Mouse (Mus musculus): ENCODE results near the gene Trim40. TPM values are rescaled to one million over a fixed set of nuclear protein-coding genes. Genes with fewer than 3 reads are reported as not detected.

Gene Trim40
- polyA plus RNA-seq, 1 experiment from 2014 or later = not detected

- TF ChIP-seq CTCF (IDR thresholded peaks at IDR 0.05; ENCODE audit: low read depth) = no peak
- no peaks in the 10 kb centered on the region for H3K9me3 ChIP-seq (replicated peaks; ENCODE audit: low read length)
- no peaks in the 10 kb centered on the region for H3K36me3 ChIP-seq (ENCODE audit: insufficient read depth, low read length)
- no peak overlapping the region for H3K27ac ChIP-seq
- no peak for ATAC-seq (replicated peaks; ENCODE audit: low FRiP score, low read depth)
- WGBS = 44% methylated on average over 4 of the region's 4 CpGs
- no peaks in the 10 kb centered on the region for H3K27me3 ChIP-seq (ENCODE audit: insufficient read depth, low read length)
- H3K4me2 ChIP-seq (ENCODE audit: low read length) = no peak overlapping the region
- no peak overlapping the region for H3K4me3 ChIP-seq (replicated peaks; ENCODE audit: low read depth, low read length)
- H3K4me1 ChIP-seq (replicated peaks; ENCODE audit: insufficient read depth, low read length) = no peaks in the 10 kb centered on the region
- H3K9ac ChIP-seq (ENCODE audit: low read depth, low read length) = no peak overlapping the region
- no peak for DNase-seq (ENCODE audit: low spot score)
Measured at GRCm38 (mm10) chr17:36874636-36875035, 15.3 kb downstream of the Trim40 start.

DNA sequence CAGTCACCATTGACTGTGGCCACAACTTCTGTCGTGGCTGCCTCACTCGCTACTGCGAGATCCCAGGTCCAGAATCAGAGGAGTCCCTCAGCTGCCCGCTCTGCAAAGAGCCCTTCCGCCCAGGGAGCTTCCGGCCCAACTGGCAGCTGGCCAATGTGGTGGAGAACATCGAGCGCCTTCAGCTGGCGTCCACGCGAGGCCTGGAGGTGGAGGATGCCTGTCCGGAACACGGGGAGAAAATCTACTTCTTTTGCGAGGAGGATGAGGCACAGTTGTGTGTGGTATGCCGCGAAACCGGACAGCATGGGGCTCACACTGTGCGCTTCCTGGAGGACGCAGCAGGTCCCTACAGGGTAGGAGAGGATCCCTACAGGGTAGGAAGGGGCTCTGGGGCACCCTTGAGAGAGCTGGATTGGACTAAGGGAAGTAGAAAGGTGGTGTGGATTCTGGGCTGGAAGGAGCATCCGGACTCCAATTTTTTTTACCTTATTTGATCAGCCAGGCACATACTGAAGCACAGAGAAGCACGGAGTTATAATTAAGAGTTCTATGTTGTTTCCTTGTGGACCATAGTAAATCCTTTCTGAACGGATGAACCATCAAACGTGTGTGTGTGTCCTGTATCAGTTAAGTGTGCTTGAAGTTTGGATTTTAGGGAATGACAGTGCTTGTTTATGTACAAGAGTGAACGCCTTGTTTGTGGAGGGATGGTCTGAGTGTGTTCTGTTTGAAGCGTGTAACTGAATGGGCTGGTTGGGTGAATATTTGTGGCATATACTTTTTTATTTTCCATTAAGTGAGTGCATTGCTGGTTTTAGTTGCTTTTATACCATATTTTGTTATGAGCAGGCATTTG is 19.7 kb downstream of the Trim40 start:
- Histone ChIP-seq H3K4me1 (replicated peaks; ENCODE audit: insufficient read depth, low read length) (no peaks in the 10 kb centered on the region), H3K27ac (no peak overlapping the region), H3K9me3 (replicated peaks; ENCODE audit: low read length) (no peaks in the 10 kb centered on the region), H3K9ac (ENCODE audit: low read depth, low read length) (no peak overlapping the region), H3K27me3 (ENCODE audit: insufficient read depth, low read length) (0 out of 2 replicates have a peak, but pooled peaks cover 5% of the 10 kb centered on the region), H3K4me2 (ENCODE audit: low read length) (no peak overlapping the region), H3K36me3 (ENCODE audit: insufficient read depth, low read length) (no peaks in the 10 kb centered on the region), H3K4me3 (replicated peaks; ENCODE audit: low read depth, low read length) (no peak overlapping the region)
- 74% methylated on average over 25 of the region's 25 CpGs for WGBS
- no peak for DNase-seq (ENCODE audit: low spot score)
- TF ChIP-seq CTCF (IDR thresholded peaks at IDR 0.05; ENCODE audit: low read depth) = no peak
- ATAC-seq (replicated peaks; ENCODE audit: low FRiP score, low read depth) = no peak

DNA sequence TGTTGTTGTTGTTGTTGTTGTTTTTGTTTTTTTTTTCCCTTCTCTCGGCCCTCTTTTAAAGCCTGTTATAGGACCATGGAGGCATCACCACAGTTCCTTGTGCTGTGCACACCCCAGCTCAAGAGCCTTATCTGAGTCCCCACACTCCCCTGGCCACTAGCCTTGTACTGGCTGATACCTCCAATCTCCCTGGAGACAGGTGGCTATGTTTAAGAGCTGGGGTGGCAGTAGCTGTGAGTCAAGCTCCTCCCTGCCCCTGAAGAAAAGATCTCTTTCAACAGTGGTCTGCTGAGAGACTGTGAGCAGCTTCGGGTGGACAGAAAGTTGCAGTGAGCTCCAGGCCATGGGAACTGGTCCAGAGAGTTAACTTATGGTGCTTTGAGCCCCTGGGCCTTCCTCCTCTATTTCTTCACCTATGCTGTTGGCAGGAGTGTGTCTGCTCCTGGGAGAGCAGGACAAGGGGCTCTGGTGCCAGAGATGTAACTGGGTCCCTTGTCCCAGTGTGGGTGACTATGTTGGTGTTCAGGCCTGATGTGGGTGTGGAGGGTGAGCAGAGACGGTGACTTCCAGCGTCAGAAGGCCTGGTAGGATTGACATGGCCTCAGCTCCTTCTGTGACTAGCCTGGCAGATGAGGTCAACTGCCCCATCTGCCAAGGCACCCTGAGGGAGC is 20.5 kb downstream of the Trim40 start, which contains the start of gene Trim10:
TSS of gene Trim10 (plus strand) at position 291 of the 671 bp plus-strand sequence.
- no peak for ATAC-seq (replicated peaks; ENCODE audit: low FRiP score, low read depth)
- Histone ChIP-seq H3K4me3 (replicated peaks; ENCODE audit: low read depth, low read length) (no peak within 1 kb of the TSS), H3K27me3 (ENCODE audit: insufficient read depth, low read length) (0 out of 2 replicates have a peak, but pooled peaks cover 5% of the 10 kb centered on the region), H3K4me2 (ENCODE audit: low read length) (no peak within 1 kb of the TSS), H3K4me1 (replicated peaks; ENCODE audit: insufficient read depth, low read length) (no peaks in the 10 kb centered on the region), H3K36me3 (ENCODE audit: insufficient read depth, low read length) (no peaks in the 10 kb centered on the region), H3K27ac (no peak within 1 kb of the TSS), H3K9me3 (replicated peaks; ENCODE audit: low read length) (no peaks in the 10 kb centered on the region), H3K9ac (ENCODE audit: low read depth, low read length) (no peak within 1 kb of the TSS)
- TF ChIP-seq CTCF (IDR thresholded peaks at IDR 0.05; ENCODE audit: low read depth) = no peak
- DNase-seq (ENCODE audit: low spot score) = no peak
- 77% methylated on average over 4 of the region's 4 CpGs for WGBS

DNA sequence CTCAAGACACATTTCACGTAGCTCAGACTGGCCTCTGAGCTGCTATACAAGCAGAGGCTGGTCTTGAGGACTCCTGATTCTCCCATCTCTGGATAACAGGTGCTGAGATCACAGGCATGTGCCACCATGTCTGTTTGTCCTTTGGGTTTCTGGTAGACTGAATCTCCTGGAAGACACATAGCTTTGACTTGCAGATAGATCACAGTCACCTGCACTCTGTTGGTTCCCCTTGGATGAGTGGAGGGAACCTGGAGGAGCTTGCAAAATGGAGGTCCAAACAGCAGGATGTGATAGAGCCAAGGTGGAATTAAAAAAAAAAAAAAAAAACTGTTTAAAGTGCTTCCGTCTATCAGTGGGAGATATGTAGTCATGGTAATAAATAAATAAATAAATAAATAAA is 21.1 kb downstream of the Trim40 start:
- H3K36me3 ChIP-seq (ENCODE audit: insufficient read depth, low read length) = no peaks in the 10 kb centered on the region
- no peak overlapping the region for H3K9ac ChIP-seq (ENCODE audit: low read depth, low read length)
- 0 out of 2 replicates have a peak, but pooled peaks cover 5% of the 10 kb centered on the region for H3K27me3 ChIP-seq (ENCODE audit: insufficient read depth, low read length)
- H3K4me3 ChIP-seq (replicated peaks; ENCODE audit: low read depth, low read length) = no peak overlapping the region
- H3K27ac ChIP-seq = no peak overlapping the region
- no peaks in the 10 kb centered on the region for H3K9me3 ChIP-seq (replicated peaks; ENCODE audit: low read length)
- WGBS = 82% methylated on average over 2 of the region's 2 CpGs
- DNase-seq (ENCODE audit: low spot score) = no peak
- H3K4me2 ChIP-seq (ENCODE audit: low read length) = no peak overlapping the region
- ATAC-seq (replicated peaks; ENCODE audit: low FRiP score, low read depth) = no peak
- H3K4me1 ChIP-seq (replicated peaks; ENCODE audit: insufficient read depth, low read length) = no peaks in the 10 kb centered on the region
- no peak for TF ChIP-seq CTCF (IDR thresholded peaks at IDR 0.05; ENCODE audit: low read depth)

DNA sequence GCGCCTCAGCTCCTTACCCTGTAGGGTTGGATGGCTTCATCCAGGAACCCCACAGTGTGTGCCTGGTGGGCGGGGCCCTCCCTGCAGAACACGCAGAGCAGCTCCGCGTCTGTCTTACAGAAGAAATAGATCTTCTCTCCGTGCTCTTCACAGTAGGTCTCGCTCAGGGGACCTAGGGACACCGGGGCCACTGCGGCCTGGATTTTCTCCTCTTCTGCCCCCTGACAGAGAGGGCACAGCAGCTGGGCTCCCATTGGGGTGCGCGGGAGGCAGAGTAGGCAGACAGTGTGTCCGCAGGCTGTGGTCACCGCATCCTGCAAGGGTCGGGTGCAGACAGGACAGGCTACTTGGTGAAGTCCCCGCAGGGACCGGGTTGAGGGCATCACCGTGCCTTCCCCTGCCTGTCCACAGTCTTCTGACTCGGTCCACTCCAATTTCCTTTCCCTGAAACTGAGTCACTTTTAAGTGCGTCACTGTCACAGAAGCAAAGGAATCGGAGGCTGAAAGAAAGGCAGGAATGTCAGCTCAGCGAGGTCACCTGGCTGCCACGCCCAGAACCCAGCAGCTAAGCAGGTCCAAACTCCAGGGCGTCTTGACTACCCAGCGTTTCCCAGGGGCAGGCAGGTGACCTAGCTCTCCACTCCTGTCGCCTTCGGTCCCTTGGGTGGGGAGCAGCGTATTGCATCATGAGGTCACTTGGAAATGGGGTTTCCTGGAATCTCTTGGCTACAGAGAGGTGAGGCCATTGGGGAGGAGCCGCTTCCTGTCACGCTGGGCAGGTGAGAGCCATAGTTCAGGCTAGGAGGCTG is 23.0 kb downstream of the Trim40 start, which contains the start of gene Trim15:
TSS of gene Trim15 (minus strand) at position 492 of the 809 bp plus-strand sequence.
- 0 out of 2 replicates have a peak, but pooled peaks cover 5% of the 10 kb centered on the region for H3K27me3 ChIP-seq (ENCODE audit: insufficient read depth, low read length)
- no peak within 1 kb of the TSS for H3K9ac ChIP-seq (ENCODE audit: low read depth, low read length)
- H3K4me3 ChIP-seq (replicated peaks; ENCODE audit: low read depth, low read length) = no peak within 1 kb of the TSS
- no peaks in the 10 kb centered on the region for H3K36me3 ChIP-seq (ENCODE audit: insufficient read depth, low read length)
- H3K4me1 ChIP-seq (replicated peaks; ENCODE audit: insufficient read depth, low read length) = no peaks in the 10 kb centered on the region
- DNase-seq (ENCODE audit: low spot score) (no peak), ATAC-seq (replicated peaks; ENCODE audit: low FRiP score, low read depth) (peak; percentile 72; the same call in 1 of the 2 replicates)
- H3K9me3 ChIP-seq (replicated peaks; ENCODE audit: low read length) = no peaks in the 10 kb centered on the region
- 11% methylated on average over 29 of the region's 29 CpGs for WGBS
- peak within 1 kb of the TSS; percentile 44 for H3K4me2 ChIP-seq (ENCODE audit: low read length)
- TF ChIP-seq CTCF (IDR thresholded peaks at IDR 0.05; ENCODE audit: low read depth) = no peak
- no peak within 1 kb of the TSS for H3K27ac ChIP-seq

DNA sequence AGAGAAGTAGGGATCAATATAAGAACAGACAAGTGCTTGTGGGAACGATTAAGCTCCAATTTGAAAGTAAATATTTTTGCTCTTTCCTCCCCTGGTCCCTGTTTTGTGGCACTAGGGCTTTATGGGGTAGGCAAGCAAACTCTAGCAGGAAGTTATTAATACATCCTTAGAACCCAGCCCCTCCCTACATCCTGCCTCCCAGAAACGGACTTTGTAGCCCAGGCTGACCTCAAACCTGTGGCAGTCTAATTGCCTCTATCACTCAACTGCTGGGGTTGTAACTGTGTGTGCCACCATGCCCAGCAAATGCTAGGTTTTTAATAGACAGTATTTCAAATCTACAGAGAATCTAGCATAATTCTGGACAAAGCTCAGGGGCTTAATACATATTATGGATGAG is 28.2 kb downstream of the Trim40 start:
- DNase-seq (ENCODE audit: low spot score) (no peak), ATAC-seq (replicated peaks; ENCODE audit: low FRiP score, low read depth) (no peak)
- Histone ChIP-seq H3K9ac (ENCODE audit: low read depth, low read length) (no peak overlapping the region), H3K27ac (no peak overlapping the region), H3K36me3 (ENCODE audit: insufficient read depth, low read length) (peaks cover 15% of the 10 kb centered on the region), H3K9me3 (replicated peaks; ENCODE audit: low read length) (no peaks in the 10 kb centered on the region), H3K4me2 (ENCODE audit: low read length) (no peak overlapping the region), H3K4me1 (replicated peaks; ENCODE audit: insufficient read depth, low read length) (no peaks in the 10 kb centered on the region), H3K4me3 (replicated peaks; ENCODE audit: low read depth, low read length) (no peak overlapping the region), H3K27me3 (ENCODE audit: insufficient read depth, low read length) (0 out of 2 replicates have a peak, but pooled peaks cover 3% of the 10 kb centered on the region)
- TF ChIP-seq CTCF (IDR thresholded peaks at IDR 0.05; ENCODE audit: low read depth) = no peak
- 41% methylated on average over 2 of the region's 2 CpGs for WGBS
